In genomic region chr14:8444363-8444762, GRCm38 (mm10) we compare ENCODE assay signal across 26 mouse cellular contexts.
"Had no signal": no experiment of that assay in that cellular context is flagged by ENCODE, and none has a peak within 500 bp of the region (broad histone marks: within the 10 kb centered on the region; RNA-seq: fewer than 3 reads in every experiment).

No protein-coding gene starts in this region.

- H3K9ac ChIP-seq: heart, embryonic 12.5 days; hindbrain, embryonic 12.5 days; hindbrain, embryonic 14.5 days; kidney, embryonic 15.5 days; limb, embryonic 13.5 days had no signal

- H3K36me3 ChIP-seq: heart, embryonic 10.5 days; heart, embryonic 12.5 days; hindbrain, embryonic 10.5 days; hindbrain, embryonic 12.5 days; kidney, embryonic 15.5 days; limb, embryonic 13.5 days had no signal

- H3K4me3 ChIP-seq: gastrocnemius, adult 2 months; heart, embryonic 10.5 days; heart, embryonic 12.5 days; hindbrain, embryonic 10.5 days; hindbrain, embryonic 12.5 days; kidney, embryonic 15.5 days; limb, embryonic 13.5 days had no signal

- H3K4me1 ChIP-seq: heart, embryonic 10.5 days; hindbrain, embryonic 10.5 days; hindbrain, embryonic 12.5 days had no signal

- H3K4me2 ChIP-seq: heart, embryonic 12.5 days; hindbrain, embryonic 12.5 days; hindbrain, embryonic 14.5 days; kidney, embryonic 15.5 days; limb, embryonic 13.5 days had no signal

- DNase-seq: gastrocnemius, adult 2 months; gastrocnemius, postnatal 10 days; gastrocnemius, postnatal 25 days; heart, adult 18-20 months; heart, postnatal 10 days; heart, postnatal 4 days; kidney, adult 11 months; kidney, adult 2 months; kidney, adult 9 months; kidney, postnatal 14 days; kidney, postnatal 36 days; layer of hippocampus, adult 9-11 months; layer of hippocampus, postnatal 36 days; left cerebral cortex, postnatal 4 days had no signal

- H3K27ac ChIP-seq: gastrocnemius, adult 2 months; heart, embryonic 10.5 days; hindbrain, embryonic 10.5 days; hindbrain, embryonic 12.5 days; hindbrain, embryonic 14.5 days; kidney, embryonic 15.5 days; kidney, postnatal 0 days; limb, embryonic 13.5 days had no signal

- ATAC-seq: forebrain, embryonic 16.5 days; hindbrain, embryonic 16.5 days; inflammation-experienced regulatory T-cells, adult 6 months; intestine, embryonic 16.5 days had no signal

- H3K9me3 ChIP-seq: heart, embryonic 10.5 days; heart, embryonic 12.5 days; hindbrain, embryonic 10.5 days; hindbrain, embryonic 12.5 days; kidney, embryonic 15.5 days; limb, embryonic 13.5 days had no signal

- H3K27me3 ChIP-seq: heart, embryonic 12.5 days; hindbrain, embryonic 12.5 days; kidney, embryonic 15.5 days; limb, embryonic 13.5 days had no signal
